Mouse (Mus musculus): Measurements from ENCODE around the gene Fpr-rs3. TPM values are rescaled to one million over a fixed set of nuclear protein-coding genes. Genes with fewer than 3 reads are reported as not detected.

Fpr-rs3 gene
- total RNA-seq (2023): not detected

GRCm38 (mm10) chr17:20624777-20625176 is at the start of gene Fpr-rs3:
Gene Fpr-rs3 (minus strand): TSS chr17:20624877.

GRCm38 (mm10) chr17:20596323-20596722 is 28.4 kb downstream of the Fpr-rs3 start, which contains the start of gene Vmn2r110:
Gene Vmn2r110 (minus strand): TSS chr17:20596423.

Other genes starting within 250 kb of the Fpr-rs3 start
- not detected for gene Vmn1r224, start 210.7 kb downstream of the Fpr-rs3 start, total RNA-seq (2023)
- not detected for gene Vmn2r108, start 143.5 kb downstream of the Fpr-rs3 start, total RNA-seq (2023)
- not detected for gene Vmn1r225, start 126.7 kb downstream of the Fpr-rs3 start, total RNA-seq (2023)
- not detected for gene Vmn2r109, start 60.1 kb downstream of the Fpr-rs3 start, total RNA-seq (2023)
- not detected for gene Vmn2r110, start 28.5 kb downstream of the Fpr-rs3 start, total RNA-seq (2023)
- not detected for gene Vmn1r226, start 58.0 kb upstream of the Fpr-rs3 start, total RNA-seq (2023)
- gene Vmn1r227, start 105.0 kb upstream of the Fpr-rs3 start, total RNA-seq (2023): not detected
- gene Vmn1r228, start 161.3 kb upstream of the Fpr-rs3 start, total RNA-seq (2023): not detected
- not detected for gene Vmn1r229, start 186.7 kb upstream of the Fpr-rs3 start, total RNA-seq (2023)
- gene Vmn1r230, start 215.6 kb upstream of the Fpr-rs3 start, total RNA-seq (2023): not detected